ENCODE assay signal across 8 mouse cellular contexts in the genomic region with DNA sequence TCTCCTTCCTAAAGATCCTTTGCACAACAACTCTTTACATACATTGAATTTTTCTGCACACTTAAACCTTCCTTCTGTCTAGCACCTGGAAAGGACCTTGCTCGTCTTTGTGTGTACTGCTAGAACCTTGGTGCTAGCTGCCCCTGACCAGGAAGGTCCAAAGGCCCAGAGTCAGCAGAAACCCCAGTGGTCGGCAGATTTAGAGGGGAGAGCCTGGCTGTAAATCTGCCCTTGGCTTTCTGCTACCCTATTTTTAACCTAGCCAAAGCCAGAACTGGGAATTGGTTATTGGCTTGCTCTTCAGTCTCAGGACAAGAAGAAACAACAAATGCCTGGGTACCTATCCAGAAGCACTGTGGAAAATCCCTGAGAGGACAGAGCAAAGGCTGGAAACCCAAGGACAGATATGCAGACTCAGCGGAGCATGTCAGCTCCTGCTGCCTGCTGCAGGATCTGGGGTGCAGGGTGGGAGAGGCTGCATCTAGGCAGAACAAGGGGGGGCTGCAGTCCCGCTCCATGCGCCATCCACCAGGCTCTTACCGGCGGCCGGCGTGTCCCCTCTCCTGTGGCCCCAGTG. TPM values are rescaled to one million over a fixed set of nuclear protein-coding genes. Genes with fewer than 3 reads are reported as not detected.
DNase-seq lines count a peak whose midpoint lies in the region; ATAC-seq lines count a peak whose summit lies in the region.

No protein-coding gene starts in this region.

- peak overlapping the region; percentile 56 for H3K9ac ChIP-seq in heart, embryonic 12.5 days
- peak overlapping the region; percentile 84 for H3K9ac ChIP-seq in hindbrain, embryonic 14.5 days

- H3K27ac ChIP-seq in heart, embryonic 12.5 days (ENCODE audit: poor library complexity, severe bottlenecking) = peak overlapping the region; percentile 84
- H3K27ac ChIP-seq in brown adipose tissue, adult 24 weeks (replicated peaks; ENCODE audit: low read depth, low read length) = peak overlapping the region; percentile 49
- peak overlapping the region; percentile 95 for H3K27ac ChIP-seq in hindbrain, embryonic 14.5 days
- peak overlapping the region; percentile 31 for H3K27ac ChIP-seq in macrophage

- no peaks in the 10 kb centered on the region for H3K27me3 ChIP-seq in heart, embryonic 12.5 days (replicated peaks)
- no peaks in the 10 kb centered on the region for H3K27me3 ChIP-seq in hindbrain, embryonic 14.5 days (ENCODE audit: control insufficient read depth, insufficient read depth, low read length)

- no peaks in the 10 kb centered on the region for H3K9me3 ChIP-seq in heart, embryonic 12.5 days (replicated peaks)
- H3K9me3 ChIP-seq in hindbrain, embryonic 14.5 days (ENCODE audit: control insufficient read depth, low read length) = no peaks in the 10 kb centered on the region

- ATAC-seq in heart, embryonic 12.5 days (ENCODE audit: insufficient number of reproducible peaks, low FRiP score) = 0 out of 2 replicates have a peak, but pooled peaks have one; percentile 29
- peak; percentile 46 for ATAC-seq in hindbrain, embryonic 14.5 days (ENCODE audit: low FRiP score)

- peaks cover 100% of the 10 kb centered on the region for H3K79me2 ChIP-seq in macrophage (ENCODE audit: inconsistent target)

- 12% methylated on average over 9 of the region's 9 CpGs for WGBS in heart, embryonic 12.5 days
- 6% methylated on average over 9 of the region's 9 CpGs for WGBS in hindbrain, embryonic 14.5 days
- 69% methylated on average over 9 of the region's 9 CpGs for WGBS in macrophage (ENCODE audit: missing documents)

- peak overlapping the region; percentile 46 for H3K4me3 ChIP-seq in heart, embryonic 12.5 days
- peak overlapping the region; percentile 31 for H3K4me3 ChIP-seq in brown adipose tissue, adult 24 weeks (ENCODE audit: insufficient read depth, low read depth, low read length)
- H3K4me3 ChIP-seq in hindbrain, embryonic 14.5 days (replicated peaks; ENCODE audit: low read length) = peak overlapping the region; percentile 41
- H3K4me3 ChIP-seq in macrophage (ENCODE audit: inconsistent target) = no peak overlapping the region; the same call in 1 of the 2 replicates

- H3K36me3 ChIP-seq in heart, embryonic 12.5 days = no peaks in the 10 kb centered on the region
- H3K36me3 ChIP-seq in hindbrain, embryonic 14.5 days (replicated peaks; ENCODE audit: control insufficient read depth, insufficient read depth) = no peaks in the 10 kb centered on the region
- peaks cover 12% of the 10 kb centered on the region; the same call in 1 of the 2 replicates for H3K36me3 ChIP-seq in macrophage (ENCODE audit: inconsistent target)

- peaks cover 83% of the 10 kb centered on the region for H3K4me1 ChIP-seq in heart, embryonic 12.5 days (replicated peaks)
- H3K4me1 ChIP-seq in brown adipose tissue, adult 24 weeks (ENCODE audit: control insufficient read depth, insufficient read depth, insufficient read length, low read length) = peaks cover 83% of the 10 kb centered on the region
- peaks cover 68% of the 10 kb centered on the region for H3K4me1 ChIP-seq in hindbrain, embryonic 14.5 days (replicated peaks; ENCODE audit: control insufficient read depth, insufficient read depth, low read length)

- H3K4me2 ChIP-seq in heart, embryonic 12.5 days = peak overlapping the region; percentile 73
- H3K4me2 ChIP-seq in hindbrain, embryonic 14.5 days (replicated peaks) = peak overlapping the region; percentile 71

- DNase-seq in heart, adult 9 months (ENCODE audit: low spot score in 2 of 2) = no peak
- peak; percentile 42 for DNase-seq in hindbrain, embryonic 14.5 days (ENCODE audit: low spot score)
- DNase-seq in right cerebral cortex, postnatal 25 days = no peak
- no peak for DNase-seq in right cerebral cortex, postnatal 10 days (ENCODE audit: low spot score in 2 of 2)
- no peak for DNase-seq in spleen, postnatal 14 days (ENCODE audit: low spot score in 2 of 2)

RNA-seq across cellular contexts. Expression of gene Cyth1, which starts 46.5 kb away (rescaled TPM):
- polyA plus RNA-seq in heart, embryonic 12.5 days (2016; fragmentation: Nextera tagmentation; extraction: Ambion mirVana) = 20.6 and 21.1 TPM in 2 replicates
- polyA plus RNA-seq in brown adipose tissue, adult 24 weeks (2012; ENCODE audit: insufficient read depth, insufficient read length, missing spikeins) = 37.2 and 41.9 TPM in 2 replicates
- polyA plus RNA-seq in hindbrain, embryonic 14.5 days (2014; fragmentation: Nextera tagmentation; extraction: Ambion mirVana) = 18.1 and 18.7 TPM in 2 replicates
- 100 to 1,000 TPM in 22 of 26 experiments, 10 to 100 TPM in 4; 82.3 to 803 (median 180) TPM for total RNA-seq in macrophage (2018; cell fraction: chromatin; rRNA removed)
- 100 to 1,000 TPM in 4 of 26 experiments, 10 to 100 TPM in 22; 32.2 to 107 (median 58.3) TPM for total RNA-seq in macrophage (2018; cell fraction: cytosol; rRNA removed)
- 100 to 1,000 TPM in 12 of 26 experiments, 10 to 100 TPM in 14; 39.3 to 441 (median 84.8) TPM for total RNA-seq in macrophage (2018; cell fraction: nucleus; rRNA removed)
- polyA plus RNA-seq in macrophage (2018) = 62.6 to 194 TPM (median 68.7 TPM) in 3 replicates

Comparison
In these comparisons a context has a peak if more than half of its experiments do, and no peak if none do; other contexts are left out.
1. H3K27ac ChIP-seq: peak in every context shown above with its lines; median percentile 95 in hindbrain, embryonic 14.5 days; 84 in heart, embryonic 12.5 days; 49 in brown adipose tissue, adult 24 weeks; 31 in macrophage.